Mouse (Mus musculus) stomach, postnatal 0 days (tissue): ENCODE data around the gene Ppp5c.

ENCODE experiments used
- CTCF ChIP-seq: IDR thresholded peaks from 2 replicates; pipeline ENCODE4 v1.5.1; 2016; ENCODE audit warnings: antibody characterized with exemption, low read depth, mild to moderate bottlenecking, moderate library complexity
- EP300 ChIP-seq: optimal IDR thresholded peaks from 2 replicates; pipeline ENCODE3; 2016; ENCODE audit warnings: antibody characterized with exemption

- TF ChIP-seq CTCF (no peak), EP300 (no peak)
Observed at GRCm38 (mm10) chr7:16995345-16995744, 32.4 kb downstream of the Ppp5c start.
